Mouse (Mus musculus) CD4-positive, CD25-positive, alpha-beta regulatory T cell, adult 2 months (primary cell): ENCODE results near the gene Zfp426.

Experiments used
- DNase-seq: peaks from one replicate; pipeline ENCODE4 v3.0.0-alpha.2; 2012; ENCODE audit warnings: low read depth, low spot score

The Zfp426 gene

GRCm38 (mm10) chr9:20459377-20460317, 32.9 kb downstream of the Zfp426 start, which contains the start of gene Zfp26:
Gene Zfp26, minus strand, starts transcription at chr9:20460162.
- peak; percentile 83 for DNase-seq

GRCm38 (mm10) chr9:20453647-20454046, 38.9 kb downstream of the Zfp426 start:
- DNase-seq = no peak

- no peak for DNase-seq
Measured at GRCm38 (mm10) chr9:20451493-20451892, 41.1 kb downstream of the Zfp426 start.

GRCm38 (mm10) chr9:20443183-20443783, 49.3 kb downstream of the Zfp426 start:
- no peak for DNase-seq

- DNase-seq = no peak
Measured at GRCm38 (mm10) chr9:20430004-20430403, 62.5 kb downstream of the Zfp426 start.
